Mouse (Mus musculus): ENCODE results near the gene Phykpl.

- no peak for TF ChIP-seq CTCF (conservative IDR thresholded peaks at IDR 0.05; ENCODE audit: low read length)
- TF ChIP-seq NANOG (IDR thresholded peaks at IDR 0.05; ENCODE audit: borderline replicate concordance, low read length) = no peak
- no peak for TF ChIP-seq POU5F1 (IDR thresholded peaks at IDR 0.05; ENCODE audit: borderline replicate concordance, low read length)
Measured at GRCm38 (mm10) chr11:51652889-51653418, 68.4 kb downstream of the Phykpl start.
